Mouse (Mus musculus) urinary bladder, adult 18-20 months (tissue): ENCODE data around the gene Alox12b.

ENCODE experiments used
- DNase-seq, 2 experiments: peaks; one replicate each; pipeline ENCODE4 v3.0.0; 2022; ENCODE audit warnings: low spot score in 2 of 2, mixed read lengths in 2 of 2

The Alox12b gene

DNA sequence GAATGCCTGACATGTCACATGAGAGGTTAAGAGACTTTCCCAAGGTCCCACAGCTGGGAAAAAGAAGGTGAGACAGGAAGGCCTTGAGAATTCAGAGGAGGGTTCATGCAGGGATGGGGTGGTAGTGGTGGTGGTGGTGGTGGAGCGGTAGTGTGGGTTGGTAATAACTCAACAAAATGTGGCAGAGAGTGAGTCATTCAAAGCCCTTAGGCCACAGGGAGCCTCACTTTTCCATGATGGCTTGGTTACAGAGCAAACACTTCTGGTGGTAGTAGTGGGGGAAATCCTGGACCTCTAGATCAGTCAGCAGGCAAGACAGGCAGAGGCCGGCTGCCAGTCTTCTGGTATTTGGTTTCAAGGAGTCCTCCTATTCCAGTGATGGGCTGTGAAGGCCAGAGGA lies 15.8 kb downstream of the Alox12b start:
- no peak for DNase-seq

DNA sequence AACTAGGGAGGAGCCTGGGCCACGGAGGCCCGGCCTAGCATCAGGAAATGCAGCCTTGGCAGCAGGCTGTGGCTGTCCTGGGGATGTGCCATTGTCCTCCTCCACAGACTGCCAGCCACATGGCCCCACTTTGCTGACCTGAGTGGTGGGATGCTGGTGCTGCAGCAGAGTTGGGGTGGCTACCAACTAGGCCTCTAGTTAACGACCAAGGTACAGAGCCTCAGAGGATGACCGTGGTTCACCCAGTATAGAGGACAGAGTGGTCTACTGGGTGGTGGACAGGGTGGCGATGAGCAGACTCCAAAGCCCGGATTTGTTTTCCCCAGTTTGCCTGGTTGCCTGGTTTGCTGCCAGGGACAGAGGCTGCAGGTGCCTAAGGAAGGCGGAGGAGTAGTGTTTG lies 17.9 kb downstream of the Alox12b start:
- DNase-seq, result no peak

DNA sequence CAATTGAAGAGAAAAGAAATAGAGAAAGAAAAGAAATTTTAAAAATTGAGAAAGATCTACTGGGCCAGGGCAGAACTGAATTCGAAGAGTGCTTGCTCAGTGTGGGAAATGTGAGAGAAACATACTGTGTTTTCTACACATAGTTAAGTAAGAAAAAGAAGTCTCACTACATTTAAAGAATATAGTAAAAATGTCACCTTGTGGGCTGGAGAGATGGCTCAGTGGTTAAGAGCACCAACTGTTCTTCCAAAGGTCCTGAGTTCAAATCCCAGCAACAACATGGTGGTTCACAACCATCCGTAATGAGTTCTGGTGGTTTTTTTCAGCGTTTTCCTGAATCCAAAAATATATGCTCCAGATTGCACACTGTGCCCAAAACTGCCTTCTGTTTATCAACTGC lies 21.7 kb downstream of the Alox12b start:
- DNase-seq, result no peak

DNA sequence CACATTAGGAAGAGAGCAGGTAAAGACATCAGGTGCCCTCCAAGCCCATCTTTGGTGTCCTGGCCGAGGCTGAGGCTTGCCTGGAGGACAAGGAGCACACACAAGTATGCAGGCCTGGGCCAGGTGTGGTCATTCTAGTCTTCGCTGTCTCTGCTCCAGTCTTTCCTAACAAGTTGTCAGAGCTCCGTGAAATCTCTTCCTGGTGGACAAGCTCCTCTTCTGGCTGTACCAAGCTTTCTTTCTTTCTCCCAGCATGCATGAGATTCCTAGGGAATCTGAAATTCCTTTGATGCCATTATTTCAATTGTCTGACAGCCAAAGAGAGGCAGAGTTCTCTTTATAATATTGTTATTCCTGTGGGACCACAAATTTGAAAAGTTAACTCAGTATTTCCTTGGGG lies 22.7 kb downstream of the Alox12b start:
- no peak for DNase-seq

DNA sequence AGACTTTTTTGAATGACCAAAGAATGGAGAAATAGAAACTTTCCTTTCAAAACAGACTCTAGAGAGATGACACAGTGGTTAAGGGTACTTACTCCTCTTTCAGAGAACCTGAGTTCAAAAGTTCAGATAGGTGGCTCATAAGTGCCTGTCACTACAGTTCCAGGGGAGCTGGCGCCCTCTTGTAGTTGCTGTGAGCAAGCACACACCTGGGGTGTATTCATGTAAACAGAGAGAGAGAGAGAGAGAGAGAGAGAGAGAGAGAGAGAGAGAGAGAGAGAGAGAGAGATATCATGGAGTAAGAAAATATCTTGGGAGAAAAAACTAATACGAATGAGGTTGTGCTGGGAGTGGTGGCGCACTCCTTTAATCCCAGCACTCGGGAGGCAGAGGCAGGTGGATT lies 23.3 kb downstream of the Alox12b start:
- no peak for DNase-seq

DNA sequence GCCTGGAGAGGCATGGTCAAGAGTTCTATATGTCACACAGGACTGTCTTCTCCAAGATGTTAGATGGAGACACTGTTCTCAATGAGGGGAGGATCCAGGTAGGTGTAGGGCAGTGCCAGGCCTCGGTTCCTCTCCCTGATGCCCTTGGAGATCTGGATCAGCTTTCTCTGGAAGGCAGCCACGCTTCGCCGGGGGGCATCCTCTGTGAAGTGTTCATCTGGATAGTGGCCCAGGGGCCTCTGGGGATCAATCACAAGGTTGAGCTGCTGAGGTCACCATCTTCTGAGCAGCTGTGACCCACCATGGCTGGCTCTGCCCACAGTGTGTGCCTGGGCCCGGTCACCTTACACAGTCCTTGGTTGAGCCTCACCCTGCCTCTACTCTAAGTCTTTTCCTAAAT lies 28.2 kb downstream of the Alox12b start:
- DNase-seq, result no peak

DNA sequence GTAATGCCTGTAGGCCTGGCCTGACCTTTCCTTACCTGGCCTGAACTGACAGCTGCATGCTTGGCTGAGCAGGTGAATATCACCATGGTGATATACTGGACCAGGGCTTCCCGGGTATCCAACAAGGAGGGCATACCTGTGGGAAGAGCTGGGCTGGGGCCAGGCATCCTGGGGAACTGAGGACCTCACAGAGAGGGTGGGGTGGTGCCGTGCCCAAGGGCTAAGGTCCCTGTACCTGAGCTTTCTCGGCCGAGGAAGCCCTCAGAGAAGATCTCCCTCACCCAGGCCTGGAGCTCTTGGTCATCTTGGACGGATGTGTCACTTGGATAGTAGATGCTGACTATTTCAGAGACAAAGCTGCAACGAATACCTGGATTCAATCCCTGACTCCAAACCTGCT lies 29.1 kb downstream of the Alox12b start:
- no peak for DNase-seq

DNA sequence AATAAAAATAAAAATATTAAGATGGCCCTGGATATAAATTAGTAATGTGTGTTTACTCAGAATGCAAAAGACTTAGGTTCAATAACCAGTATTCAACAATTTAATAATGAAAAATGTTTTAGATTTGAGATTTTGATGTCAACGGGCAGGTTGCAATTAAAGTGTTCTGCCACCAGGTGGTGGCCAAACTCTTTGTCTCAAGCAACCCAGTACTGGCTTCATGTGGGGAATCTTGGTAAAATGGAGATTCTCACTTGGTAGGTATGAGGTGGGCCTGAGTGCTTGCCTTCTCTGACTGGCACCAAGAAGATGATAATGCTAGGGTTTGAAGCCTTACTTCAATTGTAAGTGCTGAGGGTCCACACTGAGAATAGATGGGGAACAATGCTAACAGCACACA lies 36.1 kb downstream of the Alox12b start:
- peak in 1 of 2 experiments; percentile 13 for DNase-seq

DNA sequence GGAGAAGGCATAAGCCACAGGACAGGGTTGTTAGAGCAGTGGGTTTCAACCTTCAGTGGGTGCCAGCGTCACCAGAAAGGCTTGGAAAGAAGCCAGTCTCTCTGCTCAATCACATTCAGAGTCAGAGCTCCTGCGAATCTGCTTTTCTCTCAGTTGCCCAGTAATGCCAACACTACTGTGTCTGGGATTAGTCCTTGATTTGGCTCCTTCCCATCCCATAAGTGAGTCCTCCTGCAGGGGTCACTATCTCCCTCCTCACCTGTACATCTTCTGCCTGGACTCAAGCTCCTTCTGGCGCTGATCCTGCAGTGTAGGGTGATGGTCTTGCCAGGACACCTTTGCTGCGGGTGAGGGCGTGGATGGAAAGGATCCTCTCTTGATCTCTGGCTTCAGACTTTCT lies 40.0 kb downstream of the Alox12b start:
- peak in 1 of 2 experiments; percentile 7 for DNase-seq

DNA sequence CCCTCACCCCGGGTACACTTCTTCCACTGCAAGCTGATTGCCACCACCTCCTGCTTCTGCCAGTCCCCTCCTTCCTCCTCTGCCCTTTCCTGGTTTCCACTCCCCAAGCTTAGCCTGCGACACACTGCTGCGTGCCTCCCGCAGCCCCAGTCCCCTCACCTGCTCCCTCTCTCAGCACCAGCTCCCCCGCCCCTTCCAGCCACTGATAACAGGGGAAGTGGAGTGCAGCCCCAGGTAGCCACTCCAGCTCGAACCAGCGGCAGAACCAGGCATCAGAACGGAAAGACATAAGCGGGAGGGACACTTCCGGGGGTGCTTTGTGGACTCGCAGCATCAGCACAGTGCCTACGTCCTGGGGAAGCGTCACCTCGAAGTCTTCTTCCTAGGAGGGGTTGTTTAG lies 40.4 kb downstream of the Alox12b start:
- DNase-seq, result peak in 1 of 2 experiments; percentile 28

DNA sequence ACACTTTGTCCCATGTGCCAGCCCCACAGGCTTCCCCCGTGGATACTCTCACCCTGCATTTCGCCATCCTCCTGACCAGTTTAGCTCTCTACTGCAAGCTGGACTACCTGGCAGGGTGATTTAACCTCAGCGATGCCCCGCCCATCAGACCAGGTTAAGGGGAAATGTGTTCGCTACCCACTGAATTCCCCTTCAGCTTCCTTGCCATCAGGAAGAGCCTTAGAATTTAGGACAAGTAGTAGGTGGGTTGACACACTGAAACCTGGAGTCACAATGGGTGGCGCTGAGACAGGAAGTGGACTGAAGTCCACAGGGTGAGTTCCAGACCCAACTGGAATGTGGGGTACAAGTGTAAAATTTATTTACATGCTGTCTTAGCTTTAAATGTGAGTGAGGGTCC lies 41.0 kb downstream of the Alox12b start, which contains the start of gene Alox8:
Alox8 (minus strand) TSS at position 101 of the 400 bp plus-strand sequence.
- DNase-seq, result no peak

DNA sequence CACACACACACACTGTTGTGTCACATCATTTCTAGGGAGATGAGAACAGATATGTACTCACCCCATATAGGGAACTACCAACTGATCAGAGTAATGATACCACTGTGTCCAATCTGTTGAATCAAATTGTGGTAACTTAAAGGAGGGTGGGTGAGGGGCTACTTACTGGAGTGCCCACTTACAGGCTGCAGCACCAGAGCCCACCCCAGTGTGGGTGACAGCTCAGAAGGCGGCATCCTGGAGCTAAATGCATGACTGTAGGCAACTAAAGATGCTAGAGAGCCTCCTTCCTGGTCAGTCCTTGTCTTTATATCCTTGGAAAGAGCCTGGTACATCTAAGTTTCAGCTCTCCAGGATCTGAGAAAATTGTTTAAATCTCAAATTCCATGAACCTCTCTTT lies 42.5 kb downstream of the Alox12b start:
- no peak for DNase-seq

DNA sequence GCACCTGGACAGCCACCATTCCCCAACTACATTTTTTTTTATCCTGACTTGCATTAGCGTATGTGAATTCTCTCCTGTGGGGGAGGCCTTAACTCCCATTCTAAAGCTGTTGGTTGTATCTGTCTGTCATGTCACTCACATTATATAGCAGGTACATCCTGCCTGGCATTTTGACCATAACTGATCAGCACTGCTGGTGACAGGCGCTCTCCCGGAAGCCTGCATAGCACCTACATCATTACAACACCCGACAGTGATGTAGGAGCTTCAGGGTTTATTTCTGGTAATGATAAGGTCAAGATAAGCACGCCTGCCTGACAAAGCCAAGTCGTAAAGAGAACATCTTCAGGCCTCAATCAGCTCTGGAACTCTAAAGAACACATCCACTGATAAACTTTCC lies 43.4 kb downstream of the Alox12b start:
- DNase-seq, result no peak

DNA sequence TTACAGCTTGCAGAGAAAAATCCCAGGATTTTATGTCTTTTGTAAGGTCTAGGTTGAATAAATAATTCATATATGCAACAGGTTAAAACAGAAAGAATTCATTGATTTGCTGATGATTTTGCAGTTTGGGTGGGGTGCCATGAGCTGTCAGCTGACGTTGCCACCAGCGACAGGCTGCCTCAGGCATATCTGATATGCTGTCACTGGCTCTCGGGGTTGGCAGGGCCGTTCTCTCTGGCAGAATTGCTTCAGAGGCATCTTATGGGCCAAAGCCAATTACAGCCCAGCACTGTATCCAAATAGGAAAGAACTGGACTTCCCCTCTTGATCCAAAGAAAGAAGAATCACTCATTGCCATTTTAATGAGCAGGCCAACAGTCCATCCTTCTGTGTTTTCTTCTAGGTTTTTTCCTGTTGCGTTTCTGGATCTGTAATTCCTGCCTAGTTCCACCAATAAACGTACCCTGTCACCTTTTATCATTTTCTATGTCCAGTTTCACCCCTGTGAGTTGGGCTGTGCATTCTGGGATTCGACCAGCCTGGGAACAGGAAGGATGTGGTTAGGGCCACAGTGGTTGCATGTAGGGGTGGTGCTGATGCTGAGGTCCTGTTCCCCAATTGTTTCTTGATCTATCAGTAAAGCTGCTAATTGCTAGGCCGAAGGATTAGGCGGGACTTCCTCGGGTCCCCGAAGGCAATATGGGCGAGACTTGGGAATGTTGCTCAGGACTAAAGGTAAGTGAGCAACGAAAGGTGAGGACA lies 45.9 kb downstream of the Alox12b start:
- DNase-seq, result no peak

DNA sequence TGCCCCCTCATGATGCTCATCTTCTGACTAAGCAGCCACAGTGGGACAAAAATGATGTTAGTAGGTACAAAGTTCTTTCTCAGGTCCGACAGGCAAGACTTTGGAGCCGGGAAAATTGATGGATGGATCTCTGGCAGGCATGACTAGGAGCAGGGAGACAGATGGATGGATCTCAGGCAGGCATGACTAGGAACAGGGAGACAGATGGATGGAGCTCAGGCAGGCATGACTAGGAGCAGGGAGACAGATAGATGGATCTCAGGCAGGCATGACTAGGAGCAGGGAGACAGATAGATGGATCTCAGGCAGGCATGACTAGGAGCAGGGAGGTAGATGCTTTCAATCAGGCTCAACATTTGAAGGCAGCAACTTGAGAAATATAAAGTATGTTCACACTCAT lies 54.6 kb downstream of the Alox12b start:
- DNase-seq, result no peak

DNA sequence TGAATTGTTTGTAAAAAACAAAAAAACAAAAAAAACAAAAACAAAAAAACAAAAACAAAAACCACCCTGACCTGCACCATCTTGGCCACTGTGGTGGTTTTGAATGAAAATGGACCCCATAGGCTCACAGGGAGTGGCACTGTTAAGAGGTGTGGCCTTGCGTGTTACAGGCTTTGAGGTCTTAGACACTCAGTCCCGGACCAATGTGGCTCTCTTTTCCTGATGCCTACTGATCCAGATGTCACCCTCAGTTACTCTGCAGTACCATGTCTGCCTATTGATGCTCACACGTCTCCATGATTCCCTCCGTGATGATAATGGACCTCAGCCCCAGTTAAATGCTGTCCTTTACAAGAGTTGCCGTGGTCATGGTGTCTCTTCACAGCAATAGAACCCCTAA lies 60.6 kb downstream of the Alox12b start:
- DNase-seq, result no peak

DNA sequence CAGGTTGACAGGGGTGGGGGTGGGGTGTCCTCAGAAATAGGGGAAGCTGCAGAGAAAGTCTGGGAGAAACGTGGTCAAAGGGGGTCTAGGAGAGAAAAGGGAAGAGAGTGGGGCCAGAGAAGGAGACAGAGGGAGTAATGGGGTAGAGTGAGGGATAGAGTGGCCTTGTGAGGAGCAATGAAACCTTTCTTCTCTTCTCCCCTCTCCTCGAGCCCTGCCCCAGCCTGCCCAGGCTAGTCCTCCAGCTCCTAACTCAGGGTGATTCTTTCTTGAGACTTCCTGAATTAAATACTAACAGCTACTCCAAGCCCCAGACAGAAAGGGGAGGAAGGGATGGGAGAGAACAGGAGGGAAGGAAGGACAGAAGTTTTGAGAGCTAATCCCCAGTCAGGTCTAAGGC lies 61.9 kb downstream of the Alox12b start:
- no peak for DNase-seq
